Mouse (Mus musculus) liver, embryonic 14.5 days (tissue): ENCODE results near the gene Kif17. TPM values are rescaled to one million over a fixed set of nuclear protein-coding genes. Genes with fewer than 3 reads are reported as not detected.
A peak's percentile ranks its signal among the peaks of the same experiment; 100 is the strongest.

Experiments used
- ATAC-seq: fragments of 200-750 bp; cut with Nextera tagmentation; 2 replicates; pipeline ENCODE4 v1.8.0; 2017; ENCODE audit warnings: moderate number of reproducible peaks, mild to moderate bottlenecking, moderate library complexity; ENCODE audit not compliant: insufficient read depth
- DNase-seq, 3 experiments: peaks; one replicate each; pipeline ENCODE4 v3.0.0-alpha.2; 2012 to 2013; ENCODE audit warnings: low read depth in 3 of 3, low spot score in 3 of 3
- H3K27ac ChIP-seq: fragments of 300-500 bp; sonication (generic); 2 replicates; pipeline ENCODE4 v1.5.1; 2014; ENCODE audit warnings: moderate library complexity, mild to moderate bottlenecking, control low read depth, inconsistent platforms
- H3K27me3 ChIP-seq: fragments of 300-500 bp; sonication (generic); 2 replicates; pipeline ENCODE4 v1.6.1; 2014; ENCODE audit warnings: mild to moderate bottlenecking, low read length, moderate library complexity; ENCODE audit not compliant: control insufficient read depth, insufficient read depth
- H3K36me3 ChIP-seq: fragments of 300-500 bp; sonication (generic); replicated peaks from 2 replicates; pipeline ENCODE4 v1.6.1; 2014; ENCODE audit warnings: low read depth; ENCODE audit not compliant: control insufficient read depth, insufficient read depth
- H3K4me1 ChIP-seq, 2 experiments: fragments of 200-500 bp in 1 of 2; fragments of 300-500 bp in 1 of 2; sonication (generic) in 1 of 2; replicated peaks; 2 replicates each; pipeline ENCODE4 v1.6.1; 2012 to 2014; ENCODE audit warnings: antibody characterized with exemption in 1 of 2, inconsistent platforms in 1 of 2, low read length in 1 of 2; ENCODE audit not compliant: control insufficient read depth in 2 of 2, insufficient read depth in 2 of 2
- H3K4me2 ChIP-seq: fragments of 300-500 bp; sonication (generic); 2 replicates; pipeline ENCODE4 v1.6.1; 2014; ENCODE audit warnings: low read depth, mild to moderate bottlenecking, control low read depth, moderate library complexity
- H3K4me3 ChIP-seq, 2 experiments: fragments of 200-500 bp in 1 of 2; fragments of 300-500 bp in 1 of 2; sonication (generic) in 1 of 2; 2 replicates each; pipeline ENCODE4 v1.5.1; 2012 to 2014; ENCODE audit warnings: low read depth in 2 of 2, low read length in 2 of 2, mild to moderate bottlenecking in 2 of 2, control low read depth in 1 of 2, inconsistent platforms in 1 of 2, moderate library complexity in 1 of 2; ENCODE audit not compliant: insufficient read depth in 1 of 2
- H3K9ac ChIP-seq: fragments of 300-500 bp; sonication (generic); replicated peaks from 2 replicates; pipeline ENCODE4 v1.6.1; 2014; ENCODE audit warnings: mild to moderate bottlenecking, control low read depth, moderate library complexity
- H3K9me3 ChIP-seq: fragments of 300-500 bp; sonication (generic); 2 replicates; pipeline ENCODE4 v1.6.1; 2016; ENCODE audit warnings: low read length, mixed read lengths; ENCODE audit not compliant: control insufficient read depth
- CTCF ChIP-seq: IDR thresholded peaks from 2 replicates; pipeline ENCODE4 v1.5.1; 2016; ENCODE audit warnings: antibody characterized with exemption, low read depth, control low read depth
- EP300 ChIP-seq: IDR thresholded peaks from 2 replicates; pipeline ENCODE4 v1.6.1; 2016; ENCODE audit warnings: antibody characterized with exemption, low read depth
- WGBS: fragments of 180-500 bp; shearing (Covaris S2); extraction: QIAGEN DNeasy Blood & Tissue Kit; methylation state at CpG from one replicate; pipeline ENCODE4 v1.1.7; 2014; ENCODE audit not compliant: insufficient replicate concordance; 5-methylcytosine and 5-hydroxymethylcytosine counted together
- polyA plus RNA-seq, 2 experiments: library from polyadenylated mRNA; depleted of rRNA in 1 of 2; stranded (reverse) in 1 of 2; unstranded in 1 of 2; fragments of >200 nt; fragmentation: Nextera tagmentation in 1 of 2; extraction: Ambion mirVana in 1 of 2; gene quantifications; 2 replicates each; pipeline versions ENCODE4 v1.2.1 to v1.2.3; 2012 to 2014

Kif17 gene
- polyA plus RNA-seq (2012; rRNA removed) (0.12 and 0.19 TPM in 2 replicates), polyA plus RNA-seq (2014; fragmentation: Nextera tagmentation; extraction: Ambion mirVana) (0.06 and 0.18 TPM in 2 replicates)

- H3K27ac ChIP-seq = no peak within 1 kb of the TSS
- no peak within 1 kb of the TSS; the same call in 1 of the 2 replicates for H3K9ac ChIP-seq
- TF ChIP-seq CTCF (no peak), EP300 (no peak)
- no peaks in the 10 kb centered on the region for H3K4me1 ChIP-seq
- WGBS = 1% methylated on average over 58 of the region's 74 CpGs
- peaks cover 31% of the 10 kb centered on the region for H3K27me3 ChIP-seq
- peak within 1 kb of the TSS; percentile 43 to 51 for H3K4me3 ChIP-seq
- H3K36me3 ChIP-seq = peaks cover 13% of the 10 kb centered on the region
- peak within 1 kb of the TSS; percentile 59 for H3K4me2 ChIP-seq
- DNase-seq (peak; percentile 39 to 61 (median 45)), ATAC-seq (peak; percentile 85)
- H3K9me3 ChIP-seq = no peaks in the 10 kb centered on the region
These were observed at the start of gene Kif17, which contains the start of gene Sh2d5 for GRCm38 (mm10) chr4:138250088-138250960. Gene Kif17 (plus strand): TSS chr4:138250435. Gene Sh2d5 (plus strand): TSS chr4:138250403.

GRCm38 (mm10) chr4:138200769-138201168, 49.5 kb upstream of the Kif17 start:
- 69% methylated on average over 3 of the region's 3 CpGs for whole genome bisulfite sequencing
- H3K27ac ChIP-seq = no peak overlapping the region

DNA sequence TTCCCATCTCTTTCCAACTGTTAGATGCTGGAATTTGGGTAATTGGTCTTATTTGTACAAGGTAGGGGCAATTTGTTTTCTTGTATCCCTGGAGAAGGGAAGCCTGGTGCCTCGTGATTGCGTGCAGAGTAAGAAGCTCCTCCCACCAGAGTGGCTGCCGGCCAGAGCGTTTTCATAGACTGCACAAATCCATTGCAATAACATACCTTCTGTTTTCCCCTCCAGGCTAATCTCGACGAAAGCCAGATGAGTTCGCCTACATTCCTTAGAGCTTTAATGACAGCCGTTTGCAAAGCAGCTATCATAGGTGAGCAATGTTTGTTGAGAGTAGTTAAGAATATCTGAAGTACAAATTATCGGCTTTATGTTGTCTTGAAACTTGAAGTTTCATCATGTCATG, 48.5 kb upstream of the Kif17 start:
- H3K4me3 ChIP-seq = no peak overlapping the region
- no peak overlapping the region for H3K27ac ChIP-seq
- 78% methylated on average over 9 of the region's 9 CpGs for WGBS
- H3K9ac ChIP-seq = no peak overlapping the region
- no peak for TF ChIP-seq EP300
- no peak for TF ChIP-seq CTCF
- H3K4me2 ChIP-seq = no peak overlapping the region
- H3K36me3 ChIP-seq = peaks cover 23% of the 10 kb centered on the region
- ATAC-seq (no peak), DNase-seq (no peak)
- H3K4me1 ChIP-seq = no peaks in the 10 kb centered on the region
- H3K27me3 ChIP-seq = no peaks in the 10 kb centered on the region
- H3K9me3 ChIP-seq = no peaks in the 10 kb centered on the region

More at GRCm38 (mm10) chr4:138200769-138201168, 49.5 kb upstream of the Kif17 start:
- no peak overlapping the region for H3K4me3 ChIP-seq
- no peaks in the 10 kb centered on the region for H3K4me1 ChIP-seq
- H3K27me3 ChIP-seq = no peaks in the 10 kb centered on the region
- peaks cover 20% of the 10 kb centered on the region for H3K36me3 ChIP-seq
- TF ChIP-seq CTCF (no peak), EP300 (no peak)
- H3K9me3 ChIP-seq = no peaks in the 10 kb centered on the region
- H3K4me2 ChIP-seq = no peak overlapping the region
- DNase-seq = no peak
- no peak overlapping the region for H3K9ac ChIP-seq
- no peak for ATAC-seq

GRCm38 (mm10) chr4:138210116-138210515, 40.1 kb upstream of the Kif17 start:
- H3K4me2 ChIP-seq = no peak overlapping the region
- TF ChIP-seq CTCF (no peak), EP300 (no peak)
- ATAC-seq = no peak
- H3K9ac ChIP-seq = no peak overlapping the region
- no peaks in the 10 kb centered on the region for H3K9me3 ChIP-seq
- no peak overlapping the region for H3K27ac ChIP-seq
- H3K4me3 ChIP-seq = no peak overlapping the region
- H3K4me1 ChIP-seq = no peaks in the 10 kb centered on the region
- H3K27me3 ChIP-seq = no peaks in the 10 kb centered on the region
- no peak for DNase-seq
- 76% methylated on average over 5 of the region's 5 CpGs for whole genome bisulfite sequencing
- peaks cover 4% of the 10 kb centered on the region; the same call in 1 of the 2 replicates for H3K36me3 ChIP-seq

GRCm38 (mm10) chr4:138213861-138214260, 36.4 kb upstream of the Kif17 start:
- no peak for ATAC-seq
- Histone ChIP-seq H3K27ac (no peak overlapping the region), H3K4me2 (no peak overlapping the region), H3K36me3 (no peaks in the 10 kb centered on the region), H3K4me3 (no peak overlapping the region), H3K9me3 (no peaks in the 10 kb centered on the region), H3K27me3 (no peaks in the 10 kb centered on the region), H3K9ac (no peak overlapping the region), H3K4me1 (peaks cover 3 to 13% of the 10 kb centered on the region in 2 experiments)
- no peak for TF ChIP-seq CTCF
- no peak for TF ChIP-seq EP300
- peak in 1 of 3 experiments; percentile 13 for DNase-seq
- 69% methylated on average over 3 of the region's 3 CpGs for WGBS
